Mouse (Mus musculus) T-helper 1 cell (primary cell): ENCODE measurements around the gene Inafm1.
"Not testable (repeated sequence)": the region's sequence is repeated elsewhere in the genome, so short reads cannot be mapped to it uniquely, and the experiment has no call there.

ENCODE experiments used
- in situ Hi-C: fragments of 300-600 bp; cut with MboI, MseI; formaldehyde crosslinking; loops from one replicate; pipeline ENCODE4 v1.15.1; 2025; ENCODE audit warnings: high pct_unique_total_duplicates

Gene Inafm1

DNA sequence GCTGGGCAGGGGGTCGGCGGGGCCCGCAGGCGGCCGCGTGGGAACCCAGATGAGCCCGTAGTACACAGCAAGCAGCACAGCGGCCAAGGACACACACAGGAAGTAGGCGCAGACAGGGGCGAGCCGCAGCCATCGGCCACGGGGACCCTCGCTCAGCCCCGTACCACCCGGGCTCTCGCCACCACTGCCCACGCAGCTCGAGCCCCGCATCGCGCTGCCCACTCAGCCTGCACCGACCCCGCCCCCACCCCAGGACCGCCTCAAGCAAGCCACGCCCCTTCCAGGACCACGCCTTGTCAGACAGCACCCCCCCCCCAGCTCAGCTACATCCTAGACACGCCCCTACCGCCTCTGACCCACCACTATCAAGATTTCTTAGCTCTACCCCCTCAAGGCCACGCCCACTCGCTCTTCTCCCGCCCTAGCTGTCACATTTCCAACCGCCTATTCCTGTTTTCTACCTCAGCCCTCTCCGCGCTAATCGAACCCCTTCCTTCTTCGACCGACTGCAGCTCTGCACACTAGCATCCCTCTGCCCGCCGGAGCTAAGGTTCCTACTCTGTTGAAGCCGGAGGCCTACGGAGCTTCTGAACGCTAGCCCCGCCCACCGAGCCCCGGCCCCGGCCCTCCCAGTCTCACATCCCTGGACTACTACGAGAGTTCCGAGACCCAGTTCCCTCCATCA lies at the start of gene Inafm1:
TSS of gene Inafm1 (minus strand) at position 537 of the 685 bp plus-strand sequence.
- in situ Hi-C loops, result no loop called here

DNA sequence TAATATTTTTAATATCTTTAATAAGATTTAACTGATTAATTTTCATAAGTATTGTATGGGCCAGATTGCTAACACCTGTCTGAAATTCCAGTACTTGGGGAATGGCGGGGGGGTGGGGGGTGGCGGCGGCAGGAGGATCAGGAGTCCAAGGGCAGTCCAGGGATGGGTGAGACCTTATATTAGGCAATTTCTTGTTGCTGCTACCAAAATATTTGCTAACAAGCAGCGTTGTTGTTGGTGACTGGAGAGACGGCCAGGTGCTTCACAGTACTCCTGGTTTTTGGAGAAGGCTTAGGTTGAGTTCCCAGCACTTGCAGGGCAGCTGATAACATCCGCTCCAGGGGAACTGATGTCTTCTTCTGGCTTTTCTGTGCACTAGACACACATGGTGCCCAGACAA lies 47.1 kb upstream of the Inafm1 start:
- in situ Hi-C loops, result no loop called here

GRCm38 (mm10) chr7:16319216-16319615 lies 45.8 kb upstream of the Inafm1 start:
- in situ Hi-C loops, result no loop called here

- in situ Hi-C loops, result no loop called here
Measured at GRCm38 (mm10) chr7:16317094-16317493, 43.7 kb upstream of the Inafm1 start.

DNA sequence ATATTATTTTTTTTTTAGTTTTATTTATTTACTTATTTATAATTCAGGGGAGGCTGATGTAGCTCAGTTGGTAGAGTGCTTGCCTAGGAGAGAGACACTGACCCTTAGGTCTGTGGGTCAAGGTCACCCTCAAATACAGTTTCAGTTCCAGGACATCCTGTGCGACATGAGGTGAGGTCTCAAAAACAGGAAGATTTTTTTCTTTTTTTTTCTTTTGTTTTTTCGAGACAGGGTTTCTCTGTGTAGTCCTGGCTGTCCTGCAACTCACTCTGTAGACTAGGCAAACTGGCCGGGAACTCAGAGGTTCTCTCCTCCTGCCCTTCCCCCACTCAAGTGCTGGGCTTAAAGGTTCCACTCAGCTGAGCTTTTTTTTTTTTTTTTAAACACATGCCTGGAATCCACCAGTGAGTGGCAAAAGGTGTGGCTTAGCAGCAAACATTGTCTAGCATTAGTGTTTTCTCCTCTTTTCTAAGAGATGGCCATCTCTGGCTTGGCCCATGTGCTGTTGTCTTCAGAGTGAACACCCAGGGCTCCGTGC lies 41.9 kb upstream of the Inafm1 start:
- in situ Hi-C loops, result no loop called here

GRCm38 (mm10) chr7:16314221-16314775 lies 40.9 kb upstream of the Inafm1 start:
- in situ Hi-C loops, result loop anchor here (5.0 kb wide), 1 partner anchor 88 kb away; the partner anchor contains the start of gene Zc3h4

- in situ Hi-C loops, result loop anchor here (5.0 kb wide), 1 partner anchor 89 kb away; the partner anchor contains the start of gene Zc3h4
Measured at GRCm38 (mm10) chr7:16313481-16314220, 40.2 kb upstream of the Inafm1 start.

DNA sequence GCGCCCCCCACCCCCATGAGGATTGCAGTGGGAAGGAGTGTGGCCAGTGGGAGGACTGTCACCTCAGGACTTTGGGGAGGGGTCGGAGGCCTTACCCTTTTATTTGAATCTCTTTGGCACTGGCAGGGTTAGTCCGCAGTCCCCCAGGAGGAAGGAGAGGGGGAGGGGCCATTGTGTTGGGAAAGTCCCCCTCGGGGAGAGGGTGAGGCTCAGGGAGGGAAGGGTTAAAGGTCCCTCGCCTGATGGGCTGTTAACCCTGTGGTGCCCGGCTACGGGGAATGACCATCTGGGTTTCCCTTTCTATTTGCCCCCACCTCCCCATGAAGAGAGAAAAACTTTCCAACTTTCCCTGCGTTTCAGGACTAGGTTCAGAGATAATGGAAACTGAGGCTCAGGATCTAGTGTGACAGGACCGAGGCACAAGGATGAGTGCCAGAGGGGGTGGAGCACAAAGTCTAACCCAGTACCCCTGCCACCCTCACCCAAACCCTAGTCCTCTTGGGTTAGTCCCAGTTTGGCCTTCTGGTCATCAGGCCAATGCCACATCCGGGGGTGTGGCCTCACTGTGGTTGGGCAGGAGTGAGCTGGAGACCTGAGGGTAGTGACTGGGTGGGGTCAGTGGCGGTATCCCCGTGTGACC lies 39.4 kb upstream of the Inafm1 start:
- in situ Hi-C loops, result loop anchor here (5.0 kb wide), 1 partner anchor 90 kb away; the partner anchor contains the start of gene Zc3h4

DNA sequence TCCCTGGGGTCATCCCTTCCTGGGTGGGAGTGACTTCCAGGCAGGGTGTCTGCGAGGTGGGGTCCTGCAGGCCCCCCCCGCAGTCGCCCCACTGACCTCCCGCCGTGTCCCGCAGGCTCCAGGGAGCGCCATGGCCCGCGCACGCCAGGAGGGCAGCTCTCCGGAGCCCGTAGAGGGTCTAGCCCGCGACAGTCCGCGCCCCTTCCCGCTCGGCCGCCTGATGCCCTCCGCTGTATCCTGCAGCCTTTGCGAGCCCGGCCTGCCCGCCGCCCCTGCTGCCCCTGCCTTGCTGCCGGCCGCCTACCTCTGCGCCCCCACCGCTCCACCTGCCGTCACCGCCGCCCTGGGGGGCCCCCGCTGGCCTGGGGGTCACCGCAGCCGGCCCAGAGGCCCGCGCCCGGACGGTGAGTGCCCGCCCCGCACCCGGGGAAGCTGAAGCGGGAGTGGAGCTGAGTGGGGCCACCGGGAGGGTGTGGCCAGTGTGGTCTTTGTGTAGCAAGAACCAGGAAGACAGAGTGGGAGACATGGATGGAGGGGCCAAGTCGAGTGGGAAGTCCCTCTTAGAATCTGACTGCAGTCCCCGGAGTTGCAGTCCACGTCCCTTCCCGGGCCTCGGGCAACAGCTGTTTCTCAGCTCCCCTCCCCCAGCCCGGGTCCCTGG lies 38.7 kb upstream of the Inafm1 start:
- in situ Hi-C loops, result loop anchor here (5.0 kb wide), 1 partner anchor 90 kb away; the partner anchor contains the start of gene Zc3h4

- in situ Hi-C loops, result loop anchor here (5.0 kb wide), 1 partner anchor 91 kb away; the partner anchor contains the start of gene Zc3h4
Measured at GRCm38 (mm10) chr7:16311453-16312004, 38.1 kb upstream of the Inafm1 start.

GRCm38 (mm10) chr7:16310521-16311452 lies 37.4 kb upstream of the Inafm1 start:
- in situ Hi-C loops, result loop anchor here (5.0 kb wide), 1 partner anchor 92 kb away; the partner anchor contains the start of gene Zc3h4

DNA sequence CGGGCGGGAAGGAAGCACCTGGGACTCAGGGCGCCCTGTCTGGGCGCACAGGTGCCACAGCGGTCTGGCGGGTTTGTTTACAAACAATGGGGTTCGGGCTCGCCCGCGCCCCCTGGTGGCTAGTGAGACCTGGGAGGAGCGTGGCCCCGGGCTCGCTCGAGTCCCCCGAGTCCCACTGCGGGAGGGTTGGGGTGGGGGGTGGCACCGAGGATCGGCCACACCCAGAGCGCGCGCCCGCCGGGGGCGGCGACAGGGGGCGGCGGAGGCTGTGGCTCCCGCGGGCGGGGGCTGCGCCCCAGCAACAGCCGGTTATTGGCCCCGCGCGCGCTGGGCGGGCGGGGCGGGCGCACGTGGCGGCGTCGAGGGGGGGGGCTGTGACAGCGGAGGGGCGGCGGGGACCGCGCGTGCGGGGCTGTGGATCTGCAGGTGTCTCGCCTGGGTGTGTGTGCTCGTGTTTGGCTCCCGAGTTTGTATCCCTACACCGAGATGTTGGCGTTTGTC lies 36.7 kb upstream of the Inafm1 start:
- in situ Hi-C loops, result loop anchor here (5.0 kb wide), 1 partner anchor 92 kb away; the partner anchor contains the start of gene Zc3h4

GRCm38 (mm10) chr7:16309318-16310019 lies 36.1 kb upstream of the Inafm1 start:
- in situ Hi-C loops, result loop anchor here (5.0 kb wide), 1 partner anchor 93 kb away; the partner anchor contains the start of gene Zc3h4

DNA sequence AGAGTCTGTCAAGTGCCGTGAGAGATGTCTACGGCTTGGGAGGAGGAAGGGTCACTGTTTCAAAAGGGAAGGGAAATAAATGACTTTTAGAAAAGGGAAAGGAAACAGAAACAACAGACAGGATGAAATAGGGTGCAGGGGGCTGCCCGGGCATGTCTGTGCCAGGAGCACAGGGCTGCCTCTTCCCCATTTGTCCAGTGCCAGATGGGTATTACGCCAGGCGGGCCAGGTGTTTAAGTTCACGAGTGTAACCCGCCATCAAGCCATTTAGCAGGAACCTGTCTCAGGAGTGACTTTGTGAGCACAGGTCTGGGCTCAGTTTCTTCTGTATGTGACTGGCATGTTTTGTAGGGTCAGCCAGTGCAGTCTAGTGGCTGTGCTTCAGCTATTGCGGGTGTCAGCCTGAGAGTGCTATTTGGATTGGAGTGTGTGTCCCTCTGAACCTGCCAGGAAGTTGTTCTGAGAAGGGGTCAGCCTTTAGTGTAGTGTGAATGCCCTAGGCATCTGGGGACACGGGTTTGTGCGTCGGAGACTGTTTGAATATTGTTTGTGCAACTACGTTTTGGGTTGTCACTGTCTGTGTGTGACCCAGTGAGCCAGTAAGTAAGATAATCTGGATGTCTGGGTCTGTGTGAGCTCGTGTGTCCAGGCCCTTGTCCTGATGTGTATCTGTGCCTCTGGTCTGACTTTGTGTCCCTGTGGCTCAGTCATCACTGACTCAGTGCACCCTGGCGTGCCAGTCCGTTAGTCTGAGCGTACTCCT lies 35.3 kb upstream of the Inafm1 start:
- in situ Hi-C loops, result no loop called here

- in situ Hi-C loops, result not testable (repeated sequence)
Measured at GRCm38 (mm10) chr7:16308093-16308492, 34.7 kb upstream of the Inafm1 start, which contains the start of gene Bbc3. TSS of gene Bbc3 (plus strand) at chr7:16308393.

GRCm38 (mm10) chr7:16307141-16307540 lies 33.7 kb upstream of the Inafm1 start:
- in situ Hi-C loops, result not testable (repeated sequence)

- in situ Hi-C loops, result no loop called here
Measured at GRCm38 (mm10) chr7:16299419-16300035, 26.1 kb upstream of the Inafm1 start.
